Mouse (Mus musculus) central nervous system, embryonic 14 days (tissue): ENCODE results near the gene Mllt11. TPM values are rescaled to one million over a fixed set of nuclear protein-coding genes. Genes with fewer than 3 reads are reported as not detected.

ENCODE experiments used
- polyA plus RNA-seq: library from polyadenylated mRNA; depleted of rRNA; stranded (reverse); fragments of >200 nt; gene quantifications from 2 replicates; pipeline ENCODE4 v1.2.3, GENCODE M21; 2012; rRNA removed

The Mllt11 gene
- 568 and 623 TPM in 2 replicates for polyA plus RNA-seq

DNA sequence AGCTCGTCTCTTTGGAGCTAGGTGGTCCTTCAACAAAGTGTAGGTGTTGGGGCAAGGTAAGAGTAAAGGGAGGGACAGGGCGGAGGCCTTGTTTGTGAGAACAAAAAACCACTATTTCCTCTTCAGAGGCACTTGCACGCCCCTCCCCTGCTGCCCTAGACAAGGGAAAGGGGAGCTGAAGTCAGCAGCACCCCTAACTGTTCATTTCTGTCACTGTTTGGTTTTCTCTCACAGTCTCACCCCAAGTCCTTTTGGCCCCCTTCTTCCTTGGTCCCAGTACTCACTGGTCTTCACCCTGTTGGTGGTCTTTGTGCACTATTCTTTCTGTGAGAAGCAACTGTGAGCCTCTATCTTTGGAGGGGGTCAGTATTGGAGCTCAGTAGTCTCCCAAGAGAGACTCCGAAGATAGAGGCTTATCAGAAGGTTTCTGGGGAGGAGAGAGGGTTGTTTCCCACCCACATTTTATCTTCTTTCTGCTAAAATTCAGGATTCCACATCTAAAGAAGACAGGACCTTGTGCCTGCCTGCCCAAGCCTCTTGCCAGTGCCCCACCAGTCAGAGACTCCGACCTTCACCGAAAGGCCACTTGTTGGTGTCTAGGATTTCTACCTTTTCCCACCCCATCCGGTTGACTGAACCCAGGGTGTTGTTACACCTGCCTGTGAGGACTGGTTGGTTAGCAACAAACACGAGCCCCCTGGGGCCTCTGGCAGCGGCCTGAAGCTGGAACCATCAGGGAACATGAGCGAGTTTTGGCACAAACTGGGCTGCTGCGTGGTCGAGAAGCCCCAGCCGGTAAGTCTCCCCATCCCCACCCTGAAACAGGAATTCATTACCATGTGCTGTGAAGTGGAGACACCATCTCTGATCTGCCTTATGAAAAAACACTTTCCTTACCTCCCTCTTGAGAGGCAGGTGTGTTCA lies at the start of gene Mllt11:
Gene Mllt11, minus strand, starts transcription at position 874 of the 924 bp plus-strand sequence.

DNA sequence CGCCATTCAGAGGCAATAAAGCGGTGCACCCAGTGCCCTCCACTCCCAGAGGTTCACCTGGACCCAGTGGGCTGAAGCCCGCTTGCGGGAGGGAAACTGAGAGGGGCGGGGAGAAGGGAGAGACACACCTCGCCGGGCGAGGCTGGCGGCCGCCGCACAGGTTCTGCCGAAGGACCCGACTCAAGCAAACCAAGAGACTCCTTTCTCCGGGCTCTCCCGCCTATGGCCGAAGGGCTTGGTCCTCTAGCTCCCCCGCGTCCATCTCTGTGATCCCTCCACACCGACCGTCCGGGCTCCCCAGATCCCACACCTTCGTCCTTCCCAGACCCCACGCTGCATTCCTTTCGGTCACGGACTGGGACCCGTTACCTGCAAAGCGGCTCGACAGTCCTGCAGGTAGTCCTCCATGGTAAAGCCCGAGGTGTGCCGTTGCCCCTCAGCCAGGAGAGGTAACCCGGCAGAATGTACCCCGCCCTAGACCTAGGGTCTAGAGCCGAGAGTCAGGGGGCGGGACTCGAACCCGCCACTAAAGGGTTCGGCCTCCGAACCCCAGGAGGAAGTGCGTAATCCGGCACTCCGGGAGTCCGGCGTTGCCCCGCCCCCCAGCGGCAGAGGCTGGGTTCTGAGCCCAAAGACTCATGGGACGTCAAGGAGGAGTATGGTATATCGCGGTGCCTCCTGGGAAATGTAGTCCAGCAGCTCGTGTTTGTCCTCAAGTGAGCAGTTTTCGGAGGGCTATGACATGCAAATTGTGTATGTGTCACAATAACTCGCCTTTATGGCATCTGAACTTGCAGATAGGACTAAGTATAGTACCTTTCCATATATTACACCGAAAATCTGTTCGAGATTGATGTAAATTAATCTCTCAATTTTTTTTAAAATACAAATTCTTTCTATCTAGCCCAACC lies 49.5 kb upstream of the Mllt11 start, which contains the start of the genes Mindy1 and Prune1:
Gene Mindy1, plus strand, starts transcription at position 130 of the 911 bp plus-strand sequence.
Gene Prune1, minus strand, starts transcription at position 861 of the 911 bp plus-strand sequence.

DNA sequence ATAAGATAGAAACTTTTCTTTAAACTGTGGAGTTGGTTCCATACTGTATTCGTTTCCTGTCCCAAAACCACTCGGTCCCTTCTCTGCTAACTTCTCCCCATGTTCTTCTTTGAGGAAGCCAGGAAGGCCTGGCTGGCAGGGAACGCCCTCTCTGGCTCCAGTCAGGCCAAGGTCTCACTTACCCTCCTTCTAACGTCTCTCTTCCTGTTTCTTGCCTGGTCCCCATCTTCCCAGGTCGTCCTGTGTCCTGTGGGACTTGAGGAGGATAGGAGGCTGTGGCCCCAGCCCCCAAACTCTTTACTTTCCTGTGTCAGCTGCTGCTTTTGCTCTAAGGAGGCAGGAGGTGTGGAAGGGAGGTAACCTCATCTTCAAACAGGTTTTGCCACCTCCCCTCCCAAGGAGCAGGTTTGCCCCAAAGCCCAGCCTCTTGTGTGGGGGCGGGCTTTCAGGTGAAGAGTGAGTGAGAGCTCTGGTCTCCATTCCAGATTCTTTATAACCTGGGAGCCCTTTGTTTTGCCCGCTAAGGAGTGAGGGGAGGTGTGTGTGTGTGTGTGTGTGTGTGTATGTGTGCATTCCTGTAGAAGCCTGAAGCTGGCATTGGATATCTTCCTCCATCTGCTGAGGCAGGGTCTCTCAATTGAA lies 18.9 kb upstream of the Mllt11 start, which contains the start of gene Bnipl:
Gene Bnipl, minus strand, starts transcription at position 411 of the 642 bp plus-strand sequence.

DNA sequence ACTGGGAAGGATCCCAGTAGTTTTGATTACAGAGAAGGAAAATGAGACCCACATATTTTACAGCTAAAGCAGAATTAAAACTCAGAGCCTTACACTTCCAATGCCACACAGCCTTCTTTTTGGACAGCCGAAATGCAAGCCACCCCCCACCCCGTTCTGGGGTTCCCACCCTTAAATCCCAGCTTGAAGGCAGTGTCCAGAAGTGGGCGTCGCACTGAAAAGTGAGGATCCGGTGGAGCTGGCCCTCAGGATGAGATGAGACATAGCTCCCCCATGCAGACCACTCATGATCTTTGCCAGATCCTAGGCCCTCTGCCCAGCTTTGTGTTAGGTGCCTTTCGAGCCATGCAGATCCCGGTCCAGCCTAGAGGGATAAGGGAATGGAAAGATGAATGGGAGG lies 9.5 kb upstream of the Mllt11 start, which contains the start of gene Gm128:
Gene Gm128, minus strand, starts transcription at position 101 of the 400 bp plus-strand sequence.

DNA sequence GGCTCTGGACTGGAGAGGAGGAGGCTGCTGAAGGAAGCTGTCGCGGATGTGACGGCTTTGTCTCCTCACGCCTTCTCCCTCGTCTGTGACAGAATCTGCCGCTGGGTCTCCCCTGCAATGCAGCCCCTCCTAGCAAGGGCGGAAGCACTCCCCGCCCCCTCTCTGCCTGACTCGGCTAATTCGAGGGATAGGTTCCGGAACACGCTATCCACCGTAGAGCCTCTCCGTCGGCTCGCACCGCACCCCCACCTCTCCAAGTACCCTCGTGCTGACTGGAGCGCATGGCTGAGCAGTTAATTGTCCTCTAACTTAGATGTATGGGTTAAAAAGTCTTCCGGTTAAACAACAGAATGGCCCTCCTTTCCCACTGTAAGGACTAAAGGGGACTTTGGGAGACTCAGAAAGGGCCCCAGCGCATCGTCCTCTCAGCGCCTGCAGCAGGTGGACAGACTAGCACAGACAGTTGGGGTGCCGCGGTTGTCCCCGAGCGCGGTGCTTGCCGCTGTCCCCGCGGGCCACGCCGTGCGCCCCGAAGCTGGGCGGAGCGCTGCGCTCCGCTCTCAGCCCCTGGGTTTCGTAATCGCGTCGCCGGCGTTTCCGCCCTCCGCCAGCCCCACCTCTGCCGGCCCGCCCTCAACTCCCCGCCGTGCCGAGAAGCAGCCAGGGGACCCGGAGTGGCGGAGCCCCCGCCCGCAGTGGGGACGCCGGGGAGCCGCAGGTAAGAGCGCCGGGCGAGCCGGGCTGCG lies 3.6 kb downstream of the Mllt11 start, which contains the start of gene Cdc42se1:
Gene Cdc42se1, plus strand, starts transcription at position 585 of the 746 bp plus-strand sequence.

DNA sequence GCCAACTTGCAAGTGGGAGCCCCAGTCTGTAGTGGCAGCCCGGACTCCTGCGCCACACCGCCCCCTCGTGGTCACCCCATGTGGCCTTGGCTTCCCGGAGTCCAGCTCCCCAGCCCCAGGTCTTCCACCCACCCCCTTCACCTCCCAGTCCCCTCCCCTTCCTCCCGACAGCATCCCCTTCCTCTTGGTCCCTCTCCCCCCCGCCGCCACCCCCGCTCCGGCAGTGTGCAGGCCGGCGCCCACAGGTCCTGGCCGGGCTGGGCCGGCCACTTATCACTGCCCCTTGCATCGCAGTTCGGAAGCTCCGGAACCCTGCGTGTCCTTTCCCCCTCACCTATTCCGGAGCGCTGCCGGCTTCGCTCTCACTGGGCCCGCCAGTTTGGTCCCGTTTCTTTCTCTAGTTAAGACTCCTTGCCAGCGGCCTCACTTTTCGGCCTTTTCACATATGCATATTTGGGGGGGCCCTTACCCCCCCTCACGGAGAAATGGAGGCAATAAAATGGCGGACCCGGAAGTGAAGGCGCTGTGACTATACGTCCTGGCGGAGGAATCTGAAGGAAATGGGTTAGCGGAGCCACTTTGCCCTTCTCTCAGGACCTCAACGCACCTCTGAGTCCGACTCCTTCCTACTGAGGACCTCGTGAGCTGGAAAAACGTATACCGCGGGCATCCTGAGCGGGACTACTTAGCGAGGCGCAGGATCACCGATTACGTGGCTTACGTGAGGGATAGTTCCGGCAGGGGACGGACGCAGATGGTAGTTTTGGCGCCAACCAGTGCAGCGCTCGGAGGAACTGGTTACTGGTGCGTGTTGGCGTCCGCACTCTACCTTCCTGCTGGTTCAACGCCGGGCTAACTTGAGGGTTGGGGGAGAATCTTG lies 14.5 kb downstream of the Mllt11 start, which contains the start of gene Gabpb2:
Gene Gabpb2, minus strand, starts transcription at position 662 of the 880 bp plus-strand sequence.

Other genes starting within 250 kb of the Mllt11 start
- gene Zfp687, start 216.7 kb downstream of the Mllt11 start, polyA plus RNA-seq = 24.9 and 26.9 TPM in 2 replicates
- 274 and 277 TPM in 2 replicates for gene Psmd4, start 189.6 kb downstream of the Mllt11 start, polyA plus RNA-seq
- 29.6 and 30.0 TPM in 2 replicates for gene Pip5k1a, start 125.2 kb downstream of the Mllt11 start, polyA plus RNA-seq
- 167 and 188 TPM in 2 replicates for gene Vps72, start 121.1 kb downstream of the Mllt11 start, polyA plus RNA-seq
- 2.2 and 2.9 TPM in 2 replicates for gene Tmod4, start 107.7 kb downstream of the Mllt11 start, polyA plus RNA-seq
- 135 and 140 TPM in 2 replicates for gene Scnm1, start 98.2 kb downstream of the Mllt11 start, polyA plus RNA-seq
- gene Lysmd1, start 98.1 kb downstream of the Mllt11 start, polyA plus RNA-seq = 22.2 and 22.8 TPM in 2 replicates
- 2.6 and 3.1 TPM in 2 replicates for gene Tnfaip8l2, start 89.8 kb downstream of the Mllt11 start, polyA plus RNA-seq
- gene Sema6c, start 71.7 kb downstream of the Mllt11 start, polyA plus RNA-seq = 121 and 123 TPM in 2 replicates
- 17.4 and 18.0 TPM in 2 replicates for gene Gabpb2, start 14.3 kb downstream of the Mllt11 start, polyA plus RNA-seq
- 65.4 and 73.6 TPM in 2 replicates for gene Cdc42se1, start 3.4 kb downstream of the Mllt11 start, polyA plus RNA-seq
- gene Gm128, start 9.4 kb upstream of the Mllt11 start, polyA plus RNA-seq = 0.20 and 0.24 TPM in 2 replicates
- gene Bnipl, start 19.0 kb upstream of the Mllt11 start, polyA plus RNA-seq = 0.38 and 1.1 TPM in 2 replicates
- 41.0 and 44.1 TPM in 2 replicates for gene Mindy1, start 49.2 kb upstream of the Mllt11 start, polyA plus RNA-seq
- 54.9 and 56.2 TPM in 2 replicates for gene Prune1, start 49.9 kb upstream of the Mllt11 start, polyA plus RNA-seq
- 1.3 and 1.7 TPM in 2 replicates for gene Anxa9, start 75.0 kb upstream of the Mllt11 start, polyA plus RNA-seq
- gene Cers2, start 82.6 kb upstream of the Mllt11 start, polyA plus RNA-seq = 98.7 and 117 TPM in 2 replicates
- gene Setdb1, start 125.0 kb upstream of the Mllt11 start, polyA plus RNA-seq = 57.1 and 59.2 TPM in 2 replicates
- gene 4930558C23Rik, start 170.7 kb upstream of the Mllt11 start, polyA plus RNA-seq = not detected in 2 replicates
- 31.4 and 34.2 TPM in 2 replicates for gene Arnt, start 202.2 kb upstream of the Mllt11 start, polyA plus RNA-seq